Mouse (Mus musculus) layer of hippocampus, adult 2 months (tissue): Measurements from ENCODE around the gene Slc45a2. TPM values are rescaled to one million over a fixed set of nuclear protein-coding genes. Genes with fewer than 3 reads are reported as not detected.

Experiments
- DNase-seq, 2 experiments: peaks; one replicate each; pipeline ENCODE4 v3.0.0; 2022; ENCODE audit warnings: low spot score in 2 of 2
- H3K27ac ChIP-seq: fragments of 200-600 bp; 2 replicates; pipeline ENCODE4 v1.8.1; 2022
- H3K4me3 ChIP-seq: fragments of 200-600 bp; 2 replicates; pipeline ENCODE4 v1.8.1; 2022; ENCODE audit warnings: mild to moderate bottlenecking
- CTCF ChIP-seq: fragments of 200-600 bp; conservative IDR thresholded peaks from 2 replicates; pipeline ENCODE4 v1.8.1; 2022; ENCODE audit warnings: antibody characterized with exemption, mild to moderate bottlenecking, moderate library complexity
- total RNA-seq, 2 experiments: library from RNA; stranded (reverse); gene quantifications; 2 replicates each; pipeline ENCODE4 v1.2.3; 2021

Gene Slc45a2
- total RNA-seq, 2 experiments from 2014 or later = not detected

GRCm38 (mm10) chr15:11026801-11027561 lies 26.5 kb downstream of the Slc45a2 start:
- no peak for DNase-seq
- TF ChIP-seq CTCF = no peak
- Histone ChIP-seq H3K27ac (no peak overlapping the region), H3K4me3 (no peak overlapping the region)

DNA sequence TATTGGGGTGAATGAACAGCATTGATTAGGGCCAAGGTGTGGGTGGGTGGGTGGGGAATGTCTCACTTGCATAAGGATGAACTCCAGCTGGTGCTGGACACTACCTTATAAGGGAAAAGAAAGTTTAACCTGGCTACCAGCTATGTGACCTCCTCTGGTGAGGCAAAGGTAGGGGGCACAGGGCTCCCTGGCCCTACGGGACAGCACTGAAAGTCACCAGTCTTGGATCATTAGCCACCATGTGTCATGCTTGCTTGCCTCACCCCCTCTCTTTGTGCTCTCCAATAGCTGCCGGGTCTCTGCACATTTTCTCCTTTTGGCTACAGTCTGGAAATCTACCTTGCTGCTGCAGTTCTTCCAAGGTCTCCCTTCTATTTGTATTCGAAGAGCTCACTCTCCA lies 29.7 kb downstream of the Slc45a2 start:
- no peak for DNase-seq
- Histone ChIP-seq H3K27ac (no peak overlapping the region), H3K4me3 (no peak overlapping the region)
- TF ChIP-seq CTCF = no peak

GRCm38 (mm10) chr15:11035947-11036474 lies 35.5 kb downstream of the Slc45a2 start:
- no peak for DNase-seq
- peak overlapping the region; percentile 36; the same call in 1 of the 2 replicates for H3K4me3 ChIP-seq
- no peak overlapping the region for H3K27ac ChIP-seq
- TF ChIP-seq CTCF = no peak

- DNase-seq = no peak
- Histone ChIP-seq H3K4me3 (peak overlapping the region; percentile 36), H3K27ac (no peak overlapping the region)
- TF ChIP-seq CTCF = no peak
Measured at GRCm38 (mm10) chr15:11036535-11037375, 36.2 kb downstream of the Slc45a2 start.

GRCm38 (mm10) chr15:11037376-11037695 lies 36.8 kb downstream of the Slc45a2 start:
- Histone ChIP-seq H3K27ac (no peak overlapping the region), H3K4me3 (peak overlapping the region; percentile 36)
- TF ChIP-seq CTCF = no peak
- no peak for DNase-seq

DNA sequence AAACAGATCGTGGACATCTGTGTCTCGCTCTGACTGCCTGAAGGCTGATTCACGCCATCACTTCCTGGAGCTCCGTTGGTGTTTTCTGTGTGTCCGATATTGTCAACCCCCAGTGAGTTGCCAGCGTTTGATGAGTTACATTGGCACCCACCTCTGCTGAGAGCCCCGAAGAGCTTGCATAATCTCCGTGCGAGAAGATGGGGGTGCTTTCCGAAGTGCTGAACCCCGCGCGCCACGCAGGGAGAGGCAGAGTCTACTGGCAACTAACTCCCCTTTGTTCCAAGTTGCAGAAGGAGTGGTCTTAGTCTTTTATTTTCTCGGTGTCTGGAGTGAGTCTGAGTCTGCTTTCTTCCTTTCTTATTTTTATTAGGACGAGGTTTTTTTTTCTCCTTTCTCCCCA lies 37.2 kb downstream of the Slc45a2 start, which contains the start of gene Rxfp3:
TSS of gene Rxfp3 (minus strand) at position 281 of the 400 bp plus-strand sequence.
- TF ChIP-seq CTCF = no peak
- Histone ChIP-seq H3K4me3 (peak within 1 kb of the TSS; percentile 36), H3K27ac (no peak within 1 kb of the TSS)
- DNase-seq = no peak

DNA sequence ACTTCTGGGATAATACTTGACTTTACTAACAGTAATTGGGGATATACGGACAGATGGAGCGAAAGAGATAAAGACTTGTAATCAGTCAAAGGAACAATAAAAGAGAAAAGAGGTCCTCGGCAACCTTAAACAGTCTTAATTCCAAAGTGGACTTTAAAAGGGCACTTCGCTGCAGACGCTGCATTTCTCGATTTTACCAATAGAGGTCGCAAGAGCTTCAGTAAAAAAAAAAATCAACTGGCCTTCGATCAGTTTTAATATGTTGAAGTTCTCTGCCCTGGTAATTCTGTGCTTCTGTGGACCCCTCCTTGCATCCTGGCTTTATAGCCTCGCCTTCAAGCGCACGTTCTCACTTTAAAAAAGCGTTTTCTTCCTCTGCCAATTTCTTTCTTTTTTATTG lies 38.0 kb downstream of the Slc45a2 start:
- peak in 1 of 2 experiments; percentile 59 for DNase-seq
- H3K27ac ChIP-seq = no peak overlapping the region
- H3K4me3 ChIP-seq = no peak overlapping the region
- peak; percentile 98 for TF ChIP-seq CTCF

- TF ChIP-seq CTCF = no peak
- Histone ChIP-seq H3K4me3 (no peak overlapping the region), H3K27ac (no peak overlapping the region)
- no peak for DNase-seq
Measured at GRCm38 (mm10) chr15:11040067-11040466, 39.5 kb downstream of the Slc45a2 start.

GRCm38 (mm10) chr15:11041229-11041628 lies 40.7 kb downstream of the Slc45a2 start:
- Histone ChIP-seq H3K27ac (no peak overlapping the region), H3K4me3 (no peak overlapping the region)
- no peak for TF ChIP-seq CTCF
- no peak for DNase-seq

GRCm38 (mm10) chr15:11042828-11043227 lies 42.3 kb downstream of the Slc45a2 start:
- TF ChIP-seq CTCF = no peak

DNA sequence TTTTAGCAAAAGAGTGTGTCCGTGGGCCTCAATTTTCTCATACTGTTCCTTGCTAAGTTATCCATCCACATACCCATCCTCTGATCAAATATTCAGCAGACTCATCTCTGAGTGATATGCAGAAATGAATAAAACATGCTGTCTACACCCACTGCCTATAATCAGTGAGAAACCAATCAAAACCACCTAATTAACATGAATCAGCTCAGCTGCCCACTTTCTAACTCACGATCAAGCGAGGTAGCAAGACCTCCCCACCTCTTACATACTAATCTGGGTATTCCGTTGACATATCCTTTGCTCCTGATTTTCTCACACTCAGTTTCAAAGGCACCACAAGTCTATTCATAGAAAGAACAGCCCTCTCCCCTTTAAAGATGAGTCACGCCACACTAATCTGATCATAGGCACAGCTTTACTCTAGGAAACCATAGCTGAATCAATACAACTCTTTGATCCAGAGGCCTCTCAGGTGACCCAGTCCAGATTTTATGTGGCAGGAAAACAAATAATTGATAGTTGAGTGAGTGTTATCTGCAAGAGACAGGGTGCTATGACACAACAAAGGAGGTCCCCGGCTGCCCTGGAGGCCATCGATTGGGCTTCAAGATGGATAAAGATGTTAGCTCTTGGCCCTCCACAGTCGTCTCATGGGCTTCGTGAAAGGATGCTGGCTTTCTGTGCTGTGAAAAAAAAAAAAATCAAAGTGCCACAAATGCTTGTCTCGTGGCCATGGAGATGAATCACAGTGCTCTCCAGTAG lies 53.3 kb downstream of the Slc45a2 start:
- no peak overlapping the region for H3K27ac ChIP-seq
- no peak for DNase-seq
- H3K4me3 ChIP-seq = no peak overlapping the region
- TF ChIP-seq CTCF = no peak

More at GRCm38 (mm10) chr15:11042828-11043227, 42.3 kb downstream of the Slc45a2 start:
- no peak overlapping the region for H3K27ac ChIP-seq
- no peak overlapping the region for H3K4me3 ChIP-seq
- no peak for DNase-seq

DNA sequence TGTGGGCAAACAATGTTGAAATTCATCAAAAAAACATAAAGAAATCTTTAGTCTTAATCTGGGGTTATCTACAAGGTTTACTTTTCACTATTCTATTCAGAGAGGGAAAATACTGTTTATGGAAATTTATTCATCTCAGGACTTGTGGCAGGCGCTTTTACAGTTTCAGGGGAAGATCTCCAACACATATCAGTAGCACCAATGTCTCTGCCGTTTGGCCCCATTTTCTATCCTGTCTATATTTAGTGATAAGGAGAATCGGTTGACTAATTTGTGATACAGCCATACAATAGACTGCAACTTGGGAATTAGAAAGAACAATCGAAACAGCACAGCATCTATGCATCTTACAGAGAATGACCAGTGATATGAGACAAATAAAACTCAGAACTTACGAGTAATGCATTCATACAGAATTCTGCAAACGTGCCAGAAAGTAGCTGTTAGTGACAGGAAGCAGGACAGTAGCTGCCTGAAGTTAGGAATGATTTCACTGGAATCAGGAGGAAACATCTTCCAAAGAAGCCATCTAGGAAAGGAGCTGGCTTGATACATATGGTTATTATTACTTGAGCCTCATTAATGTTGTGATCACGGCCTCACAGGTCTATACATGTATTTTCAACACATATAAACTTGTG lies 54.0 kb downstream of the Slc45a2 start:
- H3K27ac ChIP-seq = no peak overlapping the region
- DNase-seq = no peak
- no peak for TF ChIP-seq CTCF
- no peak overlapping the region for H3K4me3 ChIP-seq
